Mouse (Mus musculus): Measurements from ENCODE around the gene Gabrb2.
A peak's percentile ranks its signal among the peaks of the same experiment; 100 is the strongest.

Gabrb2 gene

DNA sequence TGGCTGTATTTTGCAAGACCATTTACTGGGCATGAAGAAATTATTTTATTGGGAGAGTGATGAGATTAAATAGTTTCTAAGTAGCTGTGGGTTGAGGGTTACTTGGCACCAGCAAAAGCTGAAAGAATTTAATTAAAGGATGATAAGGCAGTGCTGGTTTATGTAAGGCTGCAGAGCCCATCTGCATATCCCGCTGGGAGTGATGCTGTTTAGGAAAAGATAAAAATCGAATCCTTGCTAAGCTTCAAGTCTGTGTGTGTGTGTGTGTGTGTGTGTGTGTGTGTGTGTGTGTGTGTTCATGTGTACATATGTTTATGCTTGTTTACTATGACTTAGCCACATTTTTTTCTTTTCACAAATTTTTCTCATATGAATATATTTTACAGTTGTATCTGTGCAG, 113.0 kb downstream of the Gabrb2 start:
- peak; percentile 70 for DNase-seq (ENCODE audit: low read depth, low spot score)

- peak; percentile 83 for DNase-seq (ENCODE audit: low read depth, low spot score)
Observed at GRCm38 (mm10) chr11:42535286-42535685, 115.7 kb downstream of the Gabrb2 start.

- DNase-seq (ENCODE audit: low read depth, low spot score), result peak; percentile 68
Observed at GRCm38 (mm10) chr11:42535861-42536260, 116.3 kb downstream of the Gabrb2 start.

GRCm38 (mm10) chr11:42542861-42543260, 123.3 kb downstream of the Gabrb2 start:
- peak; percentile 28 for DNase-seq (ENCODE audit: low read depth, low spot score)

GRCm38 (mm10) chr11:42566023-42566422, 146.5 kb downstream of the Gabrb2 start:
- DNase-seq (ENCODE audit: low read depth, low spot score), result peak; percentile 47

DNA sequence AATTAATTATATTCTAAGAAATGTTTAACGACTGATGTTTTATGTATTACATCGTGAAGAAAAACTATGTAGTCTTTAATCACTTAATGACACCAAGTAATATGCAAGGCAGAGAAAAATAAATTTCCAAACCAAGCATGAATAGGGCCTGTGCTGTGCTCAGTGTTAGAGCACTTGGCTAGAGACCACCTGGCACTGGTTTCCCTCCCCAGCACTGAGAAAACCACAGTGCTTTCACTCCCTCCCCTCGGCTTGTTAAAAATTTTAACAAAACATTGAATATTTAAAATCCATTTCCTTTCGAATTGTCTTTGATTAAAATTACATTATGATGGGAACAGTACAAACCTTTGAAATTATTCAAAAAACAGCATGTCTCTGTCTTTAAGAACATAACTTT, 151.9 kb downstream of the Gabrb2 start:
- DNase-seq (ENCODE audit: low read depth, low spot score), result peak; percentile 83

DNA sequence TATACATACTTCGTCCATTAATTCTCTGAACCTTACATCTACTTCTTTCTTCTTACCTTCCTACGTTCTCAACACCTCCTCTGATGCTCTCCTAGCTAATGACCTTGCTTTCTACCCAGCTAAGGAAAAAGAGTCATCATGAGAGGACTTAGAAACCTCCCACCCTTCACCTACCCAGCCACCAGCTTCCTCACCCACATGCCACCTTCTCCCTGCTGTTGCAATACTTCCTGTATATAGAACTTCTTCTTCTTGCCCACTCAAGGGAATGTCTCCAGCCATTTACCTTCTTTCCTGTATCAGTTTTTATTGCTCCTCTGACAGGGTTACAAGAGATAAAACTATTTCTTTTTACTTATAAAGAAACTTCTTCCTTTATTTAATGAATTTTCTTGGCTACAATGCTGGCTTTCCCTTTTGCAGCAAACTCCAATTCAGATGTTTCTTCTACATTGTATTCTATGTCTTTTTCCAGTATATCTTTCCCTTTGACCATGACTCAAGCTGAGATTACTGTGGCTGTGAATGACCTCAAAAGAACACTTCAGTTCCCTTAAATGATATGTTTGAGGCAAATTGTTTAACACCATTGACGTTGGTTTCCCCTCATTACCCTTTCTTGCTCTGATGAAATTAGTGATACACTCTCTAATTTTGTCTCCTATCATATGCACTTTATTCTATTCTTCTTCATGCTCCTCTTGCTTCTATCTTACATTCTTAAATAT, 155.8 kb downstream of the Gabrb2 start:
- peak; percentile 74 for DNase-seq (ENCODE audit: low read depth, low spot score)

GRCm38 (mm10) chr11:42579804-42580203, 160.2 kb downstream of the Gabrb2 start:
- peak; percentile 80 for DNase-seq (ENCODE audit: low read depth, low spot score)

GRCm38 (mm10) chr11:42581123-42581522, 161.6 kb downstream of the Gabrb2 start:
- no peak for DNase-seq (ENCODE audit: low read depth, low spot score)

- peak; percentile 27 for DNase-seq (ENCODE audit: low read depth, low spot score)
Observed at GRCm38 (mm10) chr11:42581753-42582152, 162.2 kb downstream of the Gabrb2 start.

DNA sequence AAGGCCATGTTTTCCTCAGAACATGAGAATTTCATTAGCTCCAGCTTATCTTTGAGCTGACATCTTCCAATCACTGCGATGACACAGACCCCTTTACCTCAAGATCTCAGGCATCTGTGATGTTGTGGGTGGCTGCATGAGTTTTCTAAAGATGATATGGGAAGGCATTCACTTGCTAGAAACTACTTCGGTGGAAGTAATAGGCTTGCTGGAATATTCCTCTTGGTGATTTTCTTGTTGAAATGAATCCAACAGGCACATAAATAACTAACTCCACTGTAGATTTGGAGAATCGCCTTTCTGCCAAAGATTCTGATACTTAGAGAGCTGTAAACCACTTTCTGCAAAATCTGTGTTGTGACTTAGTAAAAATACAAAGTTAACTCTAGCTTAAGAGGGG, 172.9 kb downstream of the Gabrb2 start:
- DNase-seq (ENCODE audit: low read depth, low spot score), result peak; percentile 68

DNA sequence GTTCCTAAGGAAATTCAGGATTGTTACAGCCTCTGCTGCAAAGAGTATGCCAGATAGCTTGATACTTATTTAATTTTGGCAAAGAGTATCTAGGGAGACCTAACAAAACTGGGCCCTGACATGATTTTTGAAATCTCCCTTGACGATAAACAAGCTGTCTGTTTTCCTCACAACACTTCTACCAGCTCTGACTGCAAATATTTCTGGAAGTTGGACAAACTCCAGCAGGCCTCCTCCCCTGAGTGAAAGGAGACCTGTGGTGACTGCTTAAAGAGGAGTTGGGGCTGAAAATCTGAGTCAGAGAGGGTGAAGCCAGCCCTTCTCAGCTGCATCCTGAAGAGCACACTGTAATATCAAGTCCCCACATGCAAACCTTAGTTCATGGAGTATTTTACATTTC, 186.7 kb downstream of the Gabrb2 start:
- DNase-seq (ENCODE audit: low read depth, low spot score), result peak; percentile 94

DNA sequence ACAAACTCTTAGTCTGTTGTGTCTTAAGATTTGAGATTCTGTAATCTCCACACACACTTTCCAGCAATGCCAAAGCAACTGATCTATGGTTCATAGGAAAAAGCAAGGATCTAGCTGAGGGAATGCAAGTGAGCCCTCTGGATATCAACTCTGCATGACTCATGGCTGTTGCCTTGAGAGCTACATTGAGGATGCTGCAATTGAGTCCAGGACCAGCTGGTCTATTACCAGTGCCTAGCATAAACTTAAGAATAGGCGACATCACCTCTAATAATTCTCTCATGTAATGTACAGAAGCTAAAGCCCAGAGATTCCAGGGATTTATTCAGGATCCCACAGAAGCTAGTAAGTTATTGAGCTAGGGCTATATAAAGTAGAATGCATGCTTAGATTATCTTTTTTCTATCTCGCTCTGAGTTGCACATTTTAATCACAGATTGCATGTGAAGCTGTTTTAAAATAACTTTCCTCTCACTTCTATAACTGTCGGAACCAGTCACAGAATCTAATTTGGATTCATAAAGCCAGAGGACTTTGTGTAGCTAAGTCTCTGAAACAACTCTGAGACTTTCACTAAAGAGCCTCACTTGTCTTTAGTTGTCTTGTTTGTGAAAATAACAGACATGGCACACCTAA, 189.7 kb downstream of the Gabrb2 start:
- DNase-seq (ENCODE audit: low read depth, low spot score), result peak; percentile 75

- DNase-seq (ENCODE audit: low read depth, low spot score), result peak; percentile 87
Observed at GRCm38 (mm10) chr11:42618195-42618594, 198.6 kb downstream of the Gabrb2 start.

- DNase-seq (ENCODE audit: low read depth, low spot score), result peak; percentile 78
Observed at GRCm38 (mm10) chr11:42621109-42621508, 201.6 kb downstream of the Gabrb2 start.

GRCm38 (mm10) chr11:42650111-42650510, 230.6 kb downstream of the Gabrb2 start:
- peak; percentile 95 for DNase-seq (ENCODE audit: low read depth, low spot score)

GRCm38 (mm10) chr11:42651572-42651971, 232.0 kb downstream of the Gabrb2 start:
- no peak for DNase-seq (ENCODE audit: low read depth, low spot score)

DNA sequence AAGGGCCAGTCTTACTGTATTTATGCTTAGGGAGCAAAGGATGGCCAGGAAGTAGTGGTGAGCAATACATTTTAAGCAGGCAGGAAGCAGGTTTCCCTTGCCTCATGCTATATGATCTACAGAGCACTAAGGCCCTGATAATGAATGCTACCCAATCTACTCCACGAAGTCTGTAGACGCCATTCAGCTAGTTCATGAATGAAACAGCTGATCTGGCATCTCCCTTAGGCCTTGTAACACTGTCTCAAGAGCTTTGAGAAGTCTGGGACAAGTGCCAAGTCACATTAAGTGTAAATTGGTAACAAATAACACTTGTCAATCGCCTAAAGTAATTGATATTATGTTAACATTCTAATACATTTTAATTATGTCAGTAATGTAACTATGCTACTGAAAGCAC, 234.6 kb downstream of the Gabrb2 start:
- DNase-seq (ENCODE audit: low read depth, low spot score), result peak; percentile 14

DNA sequence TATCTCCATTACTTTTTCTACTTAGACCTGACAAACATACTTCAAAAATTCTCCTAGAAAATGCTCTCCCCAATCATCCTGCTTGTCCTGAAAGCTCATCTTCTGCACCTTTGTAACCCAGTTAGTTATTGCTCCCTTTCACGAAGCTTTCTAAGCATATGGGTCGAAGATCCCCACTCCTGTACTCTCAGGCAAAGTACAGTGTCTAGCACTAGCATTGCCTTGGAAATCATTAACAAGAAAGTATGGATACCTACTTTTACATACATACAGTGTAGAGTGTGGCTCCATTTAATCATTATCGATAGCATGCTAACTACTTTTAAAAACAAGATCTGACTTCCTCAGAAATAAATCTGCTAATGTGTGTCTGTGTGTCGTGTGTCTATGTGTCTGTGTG, 249.1 kb downstream of the Gabrb2 start:
- no peak for DNase-seq (ENCODE audit: low read depth, low spot score)
